Mouse (Mus musculus) heart, postnatal 36 days (tissue): Measurements from ENCODE around the gene Nfkbib. TPM values are rescaled to one million over a fixed set of nuclear protein-coding genes. Genes with fewer than 3 reads are reported as not detected.

Experiments used
- DNase-seq, 2 experiments: peaks; one replicate each; pipeline ENCODE4 v3.0.0; 2021 to 2022
- intact Hi-C: fragments of 180-260 bp; cut with DNase I; formaldehyde crosslinking; loops from one replicate; pipeline ENCODE4 v1.15.1; 2025
- total RNA-seq, 2 experiments: library from RNA; stranded (reverse); gene quantifications; 2 replicates each; pipeline ENCODE4 v1.2.3; 2021

The Nfkbib gene
- total RNA-seq, 2 experiments from 2014 or later: 25.4 to 27.0 TPM

DNA sequence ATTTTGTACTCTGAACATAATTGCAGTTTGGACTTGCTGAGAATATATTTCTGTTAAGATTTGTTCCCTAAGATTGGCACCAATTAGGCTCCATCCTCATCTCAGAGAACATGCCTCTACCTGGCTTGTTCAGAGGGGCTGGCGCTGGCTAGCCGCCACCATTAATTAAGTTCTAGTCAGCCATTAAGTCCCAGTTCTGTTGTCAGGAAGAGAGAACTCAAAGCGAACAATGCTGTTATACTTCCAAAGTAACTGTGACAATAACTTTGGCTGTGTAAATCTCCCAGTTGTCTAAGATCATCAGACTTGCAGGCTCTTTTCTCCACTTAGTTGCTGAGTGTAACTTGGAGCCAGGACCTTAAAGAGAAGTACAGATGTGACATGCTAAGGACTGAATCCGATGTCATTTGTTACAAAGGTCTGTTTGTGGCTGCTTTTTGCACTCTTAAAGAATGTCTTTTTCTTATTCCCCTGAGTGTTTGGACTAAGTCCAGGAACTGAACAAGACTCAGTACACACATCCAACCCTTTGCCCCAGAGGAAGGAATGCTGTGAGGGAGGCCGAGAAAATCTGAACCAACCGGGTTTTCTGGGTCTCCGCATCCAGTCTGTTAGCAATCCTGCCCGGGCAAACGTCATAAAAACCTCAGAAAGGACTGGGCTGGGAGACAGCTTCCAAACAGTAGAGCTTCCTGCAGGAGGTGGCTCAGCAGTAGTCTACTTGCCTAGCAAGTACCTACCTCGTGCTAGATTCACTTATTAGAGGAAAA is 34.8 kb upstream of the Nfkbib start:
- intact Hi-C loops: no loop called here
- peak; percentile 47 to 48 for DNase-seq

DNA sequence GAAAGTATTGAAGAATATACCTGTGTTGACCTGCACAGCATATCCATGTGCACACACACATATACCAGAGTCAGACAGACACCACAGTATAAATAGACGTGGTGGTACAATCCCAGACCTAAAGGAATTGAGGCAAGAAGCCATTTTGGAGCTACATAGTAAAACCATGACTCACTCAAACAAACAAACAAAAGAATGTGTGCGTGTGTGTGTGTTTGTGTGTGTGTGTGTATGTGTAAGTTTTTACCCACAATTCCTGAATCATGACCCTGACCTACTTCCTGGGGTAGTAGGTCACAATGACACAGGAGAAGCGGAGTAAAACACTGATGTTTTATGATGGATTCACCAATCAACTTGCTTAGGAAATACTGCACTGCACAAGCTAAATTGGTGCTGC is 34.1 kb upstream of the Nfkbib start:
- intact Hi-C loops: no loop called here
- DNase-seq: no peak

DNA sequence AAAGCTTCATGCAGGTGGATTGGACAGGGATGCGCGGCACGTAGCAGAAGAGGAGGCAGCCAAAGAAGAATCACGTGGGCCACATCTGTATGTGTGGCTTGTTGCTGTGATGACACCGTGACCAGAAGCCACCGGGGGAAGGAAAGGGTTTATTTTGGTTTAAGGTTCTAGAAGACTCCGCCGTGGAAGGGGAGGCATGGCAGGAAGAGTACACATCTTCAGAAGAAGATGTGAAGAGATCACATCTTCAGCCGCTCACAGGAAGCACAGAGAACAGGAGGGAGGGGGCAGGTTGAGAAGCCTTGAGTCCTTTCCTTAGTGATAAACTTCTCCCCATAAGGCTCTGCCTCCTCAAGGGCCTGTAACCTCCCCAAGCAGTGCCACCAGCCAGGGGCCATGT is 32.7 kb upstream of the Nfkbib start:
- no peak for DNase-seq
- intact Hi-C loops: loop anchor here (5.0 to 10.0 kb wide), 2 partner anchors 162 to 435 kb away; partner anchors contain the start of genes Actn4, Kcnk6 and Yif1b

GRCm38 (mm10) chr7:28796562-28796975 is 29.3 kb upstream of the Nfkbib start:
- DNase-seq: peak; percentile 88 to 90
- intact Hi-C loops: loop anchor here (1.0 to 10.0 kb wide), 4 partner anchors 26 to 438 kb away; partner anchors contain the start of genes Actn4, Kcnk6 and Yif1b

DNA sequence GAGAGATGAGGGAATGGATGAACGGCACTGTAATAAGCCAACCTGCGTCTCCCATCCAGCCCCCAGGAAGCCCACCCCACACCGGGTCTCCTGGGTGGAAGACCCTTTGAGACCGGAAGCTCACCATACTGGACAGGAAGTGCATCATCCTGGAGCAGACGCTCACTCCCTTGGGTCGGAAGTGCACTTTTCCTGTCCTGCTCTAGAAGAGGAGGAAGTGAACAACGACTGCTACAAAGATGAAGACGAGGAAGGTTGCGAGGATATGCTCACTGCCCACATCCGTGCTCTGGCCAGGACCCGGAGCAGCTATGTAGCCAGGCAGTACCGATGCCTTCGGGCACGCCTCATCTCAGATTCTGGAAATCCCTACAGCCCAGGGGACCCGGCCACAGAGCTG is 28.5 kb upstream of the Nfkbib start:
- DNase-seq: peak in 1 of 2 experiments; percentile 44
- intact Hi-C loops: loop anchor here (1.0 to 10.0 kb wide), 4 partner anchors 27 to 439 kb away; partner anchors contain the start of genes Actn4, Kcnk6 and Yif1b

DNA sequence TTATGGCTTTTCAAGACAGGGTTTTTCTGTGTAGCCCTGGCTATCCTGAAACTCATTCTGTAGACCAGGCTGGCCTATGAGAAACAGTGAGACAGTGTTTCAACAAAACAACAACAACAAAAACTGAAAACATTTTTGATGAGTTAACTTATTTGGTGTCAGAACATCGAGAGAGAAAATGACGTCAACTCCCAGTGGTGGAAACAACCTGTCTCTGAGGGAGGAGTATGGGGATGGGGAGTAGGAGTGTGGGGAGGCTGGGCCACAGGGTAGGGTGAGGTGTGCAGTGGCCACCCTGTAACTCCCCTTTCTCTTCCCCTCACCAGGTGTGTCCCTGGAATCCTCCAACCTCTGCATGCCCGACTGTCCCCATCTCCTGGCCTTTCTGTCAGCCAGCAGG is 27.2 kb upstream of the Nfkbib start:
- intact Hi-C loops: loop anchor here (10.0 kb wide), 1 partner anchor 440 kb away; the partner anchor contains the start of genes Kcnk6 and Yif1b
- no peak for DNase-seq

DNA sequence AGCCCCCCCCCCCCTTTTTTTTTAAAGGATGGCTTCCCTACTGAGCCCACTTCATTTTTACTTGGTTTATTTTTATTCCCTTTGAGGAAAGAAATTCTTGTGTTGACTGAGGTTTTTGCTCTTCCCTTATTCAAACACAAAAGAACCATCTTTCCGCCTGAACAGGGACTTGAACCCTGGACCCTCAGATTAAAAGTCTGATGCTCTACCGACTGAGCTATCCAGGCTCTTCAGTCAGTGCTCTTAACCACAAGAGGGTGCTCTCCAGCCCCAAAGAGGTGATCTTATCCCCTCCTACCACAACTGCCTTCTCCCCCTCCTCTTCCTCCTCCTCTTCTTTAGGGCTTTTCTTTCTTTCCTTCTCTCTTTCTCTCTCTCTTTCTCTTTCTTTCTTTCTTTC is 26.5 kb upstream of the Nfkbib start:
- intact Hi-C loops: loop anchor here (10.0 kb wide), 1 partner anchor 441 kb away; the partner anchor contains the start of genes Kcnk6 and Yif1b
- peak in 1 of 2 experiments; percentile 27 for DNase-seq

DNA sequence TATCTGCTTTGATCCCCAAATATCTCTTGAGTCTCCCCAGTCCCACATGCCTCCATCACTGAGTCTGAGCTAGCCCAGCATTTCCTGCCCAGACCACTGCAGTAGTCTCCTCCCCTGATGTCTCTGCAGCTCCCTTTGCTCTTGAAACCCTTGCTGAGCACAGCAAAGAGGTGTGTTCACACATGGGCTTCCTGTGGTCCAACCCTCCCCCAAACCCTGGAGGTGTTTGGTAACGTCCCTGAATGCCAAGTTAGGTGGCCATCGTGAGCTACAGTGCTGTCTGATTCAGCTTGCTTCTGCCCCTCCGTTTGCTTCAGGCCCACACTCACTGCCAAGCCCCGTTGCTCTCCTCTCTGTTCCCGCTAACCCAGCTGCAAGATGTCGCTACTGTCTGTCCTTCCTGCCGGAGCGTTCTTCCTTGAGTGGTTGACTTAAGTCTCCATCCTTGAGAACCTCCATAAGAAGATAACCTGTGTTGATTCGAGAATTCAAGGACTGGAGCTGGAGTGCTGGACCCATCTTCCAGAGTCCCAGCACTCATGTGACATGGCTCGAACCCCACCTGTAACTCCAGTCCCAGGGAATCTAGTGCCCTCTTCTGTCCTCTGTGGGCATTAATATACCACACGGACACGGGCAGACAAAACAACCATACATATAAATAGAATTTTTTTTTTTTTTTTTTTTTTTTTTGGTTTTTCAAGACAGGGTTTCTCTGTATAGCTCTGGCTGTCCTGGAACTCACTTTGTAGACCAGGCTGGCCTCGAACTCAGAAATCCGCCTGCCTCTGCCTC is 25.3 kb upstream of the Nfkbib start:
- DNase-seq: no peak
- intact Hi-C loops: loop anchor here (10.0 kb wide), 1 partner anchor 442 kb away; the partner anchor contains the start of genes Kcnk6 and Yif1b

DNA sequence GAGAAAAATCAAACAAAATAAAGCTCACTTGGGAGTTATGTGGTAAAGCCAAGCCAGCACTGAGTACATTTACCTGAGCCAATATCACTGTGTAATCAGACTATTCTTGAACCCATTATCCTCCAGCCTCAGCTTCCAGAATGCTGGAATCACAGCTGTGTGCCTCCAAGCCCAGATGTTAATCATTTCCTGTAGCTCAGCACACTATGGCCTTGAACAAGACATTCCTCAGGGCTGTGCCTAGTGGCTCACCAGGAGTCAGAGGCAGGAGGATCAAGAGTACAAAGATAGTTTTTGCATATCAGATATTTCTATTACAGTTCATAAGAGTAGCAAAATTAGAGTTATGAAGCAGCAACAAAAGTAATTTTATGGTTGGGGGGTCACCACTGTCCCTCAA is 24.4 kb upstream of the Nfkbib start:
- DNase-seq: no peak
- intact Hi-C loops: loop anchor here (10.0 kb wide), 1 partner anchor 443 kb away; the partner anchor contains the start of genes Kcnk6 and Yif1b

- no peak for DNase-seq
- intact Hi-C loops: loop anchor here (10.0 kb wide), 1 partner anchor 445 kb away; the partner anchor contains the start of genes Kcnk6 and Yif1b
Measured at GRCm38 (mm10) chr7:28790066-28790806, 22.9 kb upstream of the Nfkbib start.

- intact Hi-C loops: no loop called here
- no peak for DNase-seq
Measured at GRCm38 (mm10) chr7:28789235-28789634, 21.9 kb upstream of the Nfkbib start.

- DNase-seq: no peak
- intact Hi-C loops: no loop called here
Measured at GRCm38 (mm10) chr7:28788307-28789195, 21.2 kb upstream of the Nfkbib start, which contains the start of gene Rinl. Rinl (plus strand) TSS chr7:28788969.

DNA sequence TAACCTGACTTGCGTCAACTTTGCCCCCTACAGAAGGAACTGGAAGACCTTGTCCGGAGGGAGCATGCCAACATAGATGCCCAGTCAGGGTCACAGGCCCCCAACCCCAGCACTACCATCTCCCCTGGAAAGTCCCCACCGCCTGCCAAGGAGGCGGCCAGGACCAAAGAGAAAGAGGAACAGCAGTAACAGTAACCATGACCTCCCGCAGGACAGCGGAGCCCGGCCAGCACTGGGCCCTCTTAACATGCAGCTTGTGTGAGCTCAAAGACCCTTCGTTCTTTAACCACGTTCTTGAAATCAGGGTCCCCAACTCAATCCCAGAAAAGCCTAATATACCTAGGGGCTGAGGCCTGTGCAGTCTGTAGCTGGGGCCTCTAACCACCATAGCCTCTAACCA is 20.6 kb upstream of the Nfkbib start:
- DNase-seq: no peak
- intact Hi-C loops: no loop called here

- intact Hi-C loops: no loop called here
- no peak for DNase-seq
Measured at GRCm38 (mm10) chr7:28785161-28785560, 17.8 kb upstream of the Nfkbib start.

DNA sequence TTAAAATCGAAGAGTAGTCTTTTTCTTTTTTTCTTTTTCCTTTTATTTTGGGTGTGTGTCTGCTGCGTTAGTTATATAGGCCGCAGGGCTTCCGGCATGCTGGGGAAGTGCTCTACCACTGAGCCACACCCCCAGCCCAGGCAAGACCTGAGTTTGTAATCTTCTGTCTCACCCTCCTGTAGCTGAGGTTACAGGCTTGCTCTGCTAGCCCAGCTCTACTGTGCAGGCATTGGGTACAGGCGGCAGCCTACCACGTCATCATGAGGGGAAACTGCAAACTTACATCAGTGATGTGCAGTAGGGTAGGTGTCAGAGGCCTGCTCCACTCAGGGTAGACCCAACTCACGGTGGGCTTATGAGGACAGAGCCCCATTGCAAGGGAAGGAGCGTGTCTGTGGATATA is 13.9 kb upstream of the Nfkbib start:
- DNase-seq: no peak
- intact Hi-C loops: loop anchor here (5.0 kb wide), 1 partner anchor 191 kb away; no protein-coding TSS in a partner anchor

DNA sequence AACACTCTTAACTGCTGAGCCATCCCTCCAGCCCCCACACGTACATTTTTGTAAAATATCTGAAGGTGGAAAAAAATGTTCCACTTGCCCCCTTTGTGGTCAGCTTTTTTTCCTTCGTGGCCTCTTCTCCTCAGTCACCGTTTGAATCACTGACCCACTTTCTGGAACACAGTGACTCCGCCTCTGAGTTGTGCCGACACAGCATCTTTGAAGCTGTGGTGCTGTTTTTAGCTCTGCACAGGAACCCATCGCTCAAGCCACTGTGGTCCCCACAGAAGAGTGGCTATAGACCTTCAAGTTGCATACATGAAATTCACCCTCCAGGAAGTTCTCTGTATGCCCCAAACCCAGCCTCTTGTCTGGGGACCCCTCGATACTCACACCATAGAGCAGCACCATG is 13.5 kb upstream of the Nfkbib start:
- intact Hi-C loops: loop anchor here (1.0 to 5.0 kb wide), 3 partner anchors 86 to 257 kb away; no protein-coding TSS in a partner anchor

GRCm38 (mm10) chr7:28780067-28780658 is 12.9 kb upstream of the Nfkbib start:
- intact Hi-C loops: loop anchor here (1.0 to 5.0 kb wide), 3 partner anchors 87 to 258 kb away; no protein-coding TSS in a partner anchor
- DNase-seq: peak; percentile 88 to 94

More for the DNA sequence above, 13.5 kb upstream of the Nfkbib start:
- DNase-seq: peak in 1 of 2 experiments; percentile 22

- intact Hi-C loops: no loop called here
- no peak for DNase-seq
Measured at GRCm38 (mm10) chr7:28778825-28779224, 11.5 kb upstream of the Nfkbib start.

GRCm38 (mm10) chr7:28775129-28775528 is 7.8 kb upstream of the Nfkbib start:
- intact Hi-C loops: no loop called here
- no peak for DNase-seq
